Mouse (Mus musculus): Measurements from ENCODE around the gene Tuft1.
A peak's percentile ranks its signal among the peaks of the same experiment; 100 is the strongest.

Tuft1 gene

DNA sequence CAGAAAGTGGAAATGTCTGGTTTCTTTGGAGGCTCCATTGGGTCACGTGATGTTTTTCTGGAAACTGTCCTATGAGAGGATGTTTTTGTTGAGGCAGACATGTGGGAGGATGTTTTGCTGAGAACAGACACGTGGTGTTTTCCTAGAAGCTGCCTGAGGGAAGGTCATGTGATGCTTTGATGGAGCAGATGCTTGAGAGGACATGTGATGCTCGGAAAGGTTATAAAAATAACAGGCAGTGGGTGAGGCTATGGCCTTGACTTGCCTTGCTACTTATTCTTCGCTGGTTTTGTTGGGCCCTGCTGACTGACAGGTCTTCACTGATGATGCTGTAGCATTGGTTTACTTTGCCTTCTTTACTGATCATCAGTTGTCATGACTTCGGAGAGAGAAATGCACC, 67.6 kb downstream of the Tuft1 start:
- DNase-seq, result no peak

DNA sequence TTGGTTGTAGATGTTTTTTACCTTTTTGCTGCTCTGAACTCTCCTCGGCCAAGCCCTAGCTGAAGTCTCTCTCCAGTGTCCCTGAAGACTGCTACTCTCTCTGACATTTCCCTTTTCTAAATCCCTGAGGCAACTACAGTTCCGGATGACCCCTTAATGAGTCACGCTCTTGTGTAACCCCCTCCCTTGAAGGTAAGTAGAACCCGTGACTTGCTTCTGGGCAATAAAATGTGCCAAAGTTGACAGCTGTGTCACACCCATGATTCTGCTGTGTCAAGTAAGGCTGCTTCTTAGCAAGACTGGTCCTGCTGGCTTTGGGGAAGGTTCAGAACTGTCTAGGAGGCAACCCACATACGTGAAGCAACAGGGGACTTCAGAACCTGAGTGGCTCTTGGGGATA, 70.7 kb downstream of the Tuft1 start:
- no peak for DNase-seq

DNA sequence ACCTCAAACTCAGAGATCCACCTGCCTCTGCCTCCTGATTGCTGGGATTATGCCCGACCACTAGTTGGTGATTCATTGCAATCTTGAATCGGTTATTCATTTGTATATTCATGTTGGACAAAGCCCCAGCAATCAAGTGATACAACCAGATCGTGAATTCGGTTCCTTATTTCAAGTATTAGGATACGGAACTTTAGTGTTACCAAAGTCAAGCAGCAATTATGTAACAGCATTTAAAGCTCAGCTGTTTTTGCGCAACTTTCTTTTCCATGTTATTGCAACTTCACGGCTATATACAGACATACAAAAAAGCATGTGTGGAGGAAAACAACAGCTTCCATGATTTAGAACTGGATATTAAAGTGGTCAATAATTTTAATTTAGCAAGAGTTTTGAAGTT, 75.7 kb downstream of the Tuft1 start:
- DNase-seq, result no peak

DNA sequence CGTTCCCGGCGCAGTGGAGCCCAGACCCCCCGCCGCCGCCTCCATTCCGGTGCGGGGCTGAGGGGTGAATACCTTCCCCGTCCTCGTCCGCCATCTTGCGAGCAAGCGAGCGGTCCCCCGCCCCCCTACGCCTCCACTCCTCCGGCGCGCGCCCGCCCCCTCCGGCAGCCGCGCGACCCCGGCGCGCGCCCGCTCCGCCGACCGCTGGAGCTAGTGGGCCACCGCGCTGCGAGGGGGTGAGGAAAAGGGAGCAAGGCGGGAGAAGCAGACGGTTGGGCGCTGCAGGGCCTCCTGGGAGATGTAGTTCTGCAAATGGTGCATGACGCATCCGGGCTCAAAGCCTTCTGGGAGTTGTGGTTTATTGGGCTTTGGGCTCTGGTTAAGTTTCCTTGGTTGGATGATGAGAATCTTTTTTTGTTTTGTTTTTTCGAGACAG, 76.2 kb downstream of the Tuft1 start, which contains the start of gene Snx27:
Gene Snx27 (minus strand): TSS at position 261 of the 436 bp plus-strand sequence.
- DNase-seq, result peak; percentile 90

DNA sequence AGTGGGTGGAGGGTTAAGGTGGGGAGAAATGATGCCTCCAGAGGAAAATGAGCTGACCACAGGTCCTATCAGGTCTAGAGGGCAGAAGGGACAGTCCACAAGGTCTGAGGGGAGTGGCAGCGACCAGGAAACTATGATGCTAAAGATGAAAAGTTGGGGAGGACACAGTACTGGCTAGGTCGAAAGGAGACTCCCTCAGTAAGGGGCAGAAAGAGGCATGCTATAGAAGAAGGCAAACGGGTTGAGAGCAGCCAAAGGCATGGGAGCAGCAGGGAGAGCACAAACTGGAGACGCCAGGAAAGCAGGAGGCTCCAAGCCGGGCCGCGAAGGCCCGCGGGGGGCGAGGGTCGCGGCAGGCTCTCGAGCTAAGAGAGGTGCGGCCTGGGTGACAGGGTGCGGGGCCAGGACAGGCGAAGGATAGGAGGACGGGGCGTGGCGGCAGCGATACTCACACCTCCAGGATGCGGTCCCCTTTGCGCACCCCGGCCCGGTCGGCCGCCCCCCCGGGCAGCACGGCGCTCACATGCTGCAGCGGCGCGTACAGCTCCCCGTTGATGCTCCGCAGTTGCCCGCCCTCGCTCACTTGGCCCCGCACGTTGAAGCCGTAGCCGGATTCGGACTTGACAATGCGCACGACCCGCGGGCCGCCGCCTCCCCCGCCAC, 76.7 kb downstream of the Tuft1 start:
- no peak for DNase-seq

DNA sequence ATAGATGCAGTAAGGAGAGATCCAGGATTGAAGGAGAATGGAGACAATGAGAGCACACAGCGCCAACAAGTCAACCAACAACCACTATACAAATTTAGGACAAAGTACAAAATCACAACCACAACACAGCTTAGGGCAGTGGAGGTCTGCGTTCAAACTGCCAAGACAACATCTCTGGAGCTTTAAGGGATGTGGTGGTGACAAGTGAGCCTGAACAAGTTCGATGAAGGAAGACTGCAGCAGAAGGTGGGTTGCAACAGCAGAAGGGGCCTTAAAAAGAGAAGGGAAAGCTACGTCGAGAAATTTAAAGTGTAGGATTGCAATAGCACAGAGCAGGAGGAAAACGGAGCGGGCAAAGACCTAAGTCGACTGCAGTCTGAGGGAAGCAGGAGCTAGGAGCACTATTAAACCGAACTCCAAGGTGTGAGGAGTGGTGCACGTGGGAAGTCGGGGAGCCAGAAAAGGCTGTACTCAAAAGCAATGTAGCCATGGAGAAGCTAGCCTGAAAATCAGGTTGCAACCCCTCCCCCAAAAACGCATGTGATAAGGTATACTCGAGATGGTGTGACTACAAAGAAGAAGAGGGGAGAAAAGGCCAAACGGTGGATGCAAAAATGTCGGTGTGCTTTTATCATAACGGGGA, 77.4 kb downstream of the Tuft1 start:
- DNase-seq, result peak; percentile 21

DNA sequence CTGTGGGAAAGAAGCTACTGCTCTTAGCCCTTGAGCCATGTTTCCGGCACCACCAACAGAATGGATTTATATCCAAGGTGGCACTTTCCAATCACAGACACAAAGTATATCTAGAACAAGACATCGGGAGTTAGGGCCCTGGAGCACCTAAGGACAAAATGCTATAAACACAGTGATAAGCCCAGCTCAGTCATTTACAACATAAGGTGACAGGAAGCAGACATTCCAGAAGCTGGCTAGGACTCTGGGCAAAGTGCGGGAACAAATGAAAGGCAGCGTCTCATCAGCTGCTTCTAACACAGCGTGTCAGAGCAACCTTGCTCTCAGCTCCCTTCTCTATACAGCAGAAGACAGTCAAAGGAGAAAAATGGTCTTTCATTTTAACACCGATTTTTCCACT, 84.2 kb downstream of the Tuft1 start:
- no peak for DNase-seq

DNA sequence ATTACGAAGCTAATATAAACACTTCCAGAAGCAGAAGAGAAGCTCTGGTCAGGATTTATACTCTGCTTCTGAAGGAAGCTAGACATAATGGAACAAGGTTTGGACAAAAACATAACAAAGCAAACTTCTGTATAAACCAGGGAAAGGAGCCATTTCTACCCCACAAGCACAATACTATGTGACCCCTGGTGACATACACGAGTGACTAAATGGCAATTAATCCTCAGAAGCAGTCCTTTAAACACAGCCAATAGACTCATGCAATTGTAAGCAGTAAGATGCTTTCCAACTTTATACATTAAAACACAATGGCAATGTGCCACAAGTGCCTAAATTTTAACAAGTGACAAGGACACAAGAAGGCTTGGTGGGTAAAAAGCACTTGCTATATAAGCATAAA, 91.4 kb downstream of the Tuft1 start:
- no peak for DNase-seq

DNA sequence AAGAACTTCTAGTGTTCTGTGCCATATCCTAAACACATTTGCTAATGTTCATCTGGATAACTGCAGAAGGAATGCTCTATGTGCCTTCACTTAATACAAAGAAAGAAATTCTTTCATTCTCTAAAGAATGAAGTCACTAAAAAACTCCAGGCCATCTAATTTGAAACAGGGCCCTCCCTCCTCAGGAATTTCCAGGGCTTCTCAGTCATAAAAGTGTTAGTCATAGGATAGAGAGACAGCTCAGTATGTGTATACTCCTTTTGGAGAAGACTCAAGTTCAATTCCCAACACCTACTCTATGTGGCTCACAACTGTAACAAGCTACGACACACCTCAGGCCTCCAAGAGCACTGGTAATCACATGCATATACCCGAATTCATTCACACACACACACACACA, 93.1 kb downstream of the Tuft1 start:
- DNase-seq, result no peak

DNA sequence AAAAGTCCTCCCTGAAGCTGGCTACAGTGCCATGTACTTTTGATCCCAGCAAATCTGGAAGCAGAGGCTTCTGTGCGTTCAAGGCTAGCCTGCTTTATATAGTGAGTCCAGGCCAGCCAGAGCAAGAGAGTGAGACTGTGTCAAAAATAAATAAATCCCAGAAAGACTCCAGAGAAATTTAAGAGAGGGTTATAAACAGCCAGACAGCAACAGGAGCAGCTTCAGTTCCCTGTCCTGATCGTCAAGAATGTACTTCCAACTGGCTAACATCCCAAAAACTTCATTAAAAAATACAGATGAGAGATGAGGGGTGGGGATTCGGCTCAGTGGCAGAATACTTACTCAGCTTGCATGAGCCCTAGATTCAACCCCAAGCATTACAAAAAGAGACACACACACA, 93.5 kb downstream of the Tuft1 start:
- DNase-seq, result no peak

DNA sequence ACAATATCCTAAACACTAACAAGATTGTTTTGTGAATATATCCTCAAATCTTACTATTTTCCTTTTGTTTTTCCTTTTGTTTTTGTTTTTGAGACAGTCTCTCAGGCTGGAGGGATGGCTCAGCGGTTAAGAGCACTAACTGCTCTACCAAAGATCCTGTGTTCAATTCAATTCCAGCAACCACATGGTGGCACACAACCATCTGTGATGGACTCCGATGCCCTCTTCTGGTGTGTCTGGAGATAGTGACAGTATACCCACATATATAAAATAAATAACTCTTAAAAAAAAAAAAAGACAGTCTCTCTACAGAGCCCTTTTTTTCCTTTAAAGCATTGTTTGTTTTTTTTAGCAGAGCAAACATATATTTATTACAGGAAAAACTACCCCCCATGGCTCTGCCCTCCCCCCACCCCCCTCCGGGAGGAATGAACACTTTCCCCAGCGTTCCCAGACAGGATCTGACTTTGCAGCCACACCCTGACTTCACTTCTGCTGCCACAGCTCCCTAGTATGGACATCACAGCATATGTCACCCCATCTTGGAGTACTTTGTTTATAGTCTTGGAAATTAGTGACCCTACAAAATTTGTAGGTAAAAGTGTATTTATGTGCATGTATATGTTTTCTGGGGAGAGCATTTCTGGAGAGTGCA, 94.2 kb downstream of the Tuft1 start:
- no peak for DNase-seq

DNA sequence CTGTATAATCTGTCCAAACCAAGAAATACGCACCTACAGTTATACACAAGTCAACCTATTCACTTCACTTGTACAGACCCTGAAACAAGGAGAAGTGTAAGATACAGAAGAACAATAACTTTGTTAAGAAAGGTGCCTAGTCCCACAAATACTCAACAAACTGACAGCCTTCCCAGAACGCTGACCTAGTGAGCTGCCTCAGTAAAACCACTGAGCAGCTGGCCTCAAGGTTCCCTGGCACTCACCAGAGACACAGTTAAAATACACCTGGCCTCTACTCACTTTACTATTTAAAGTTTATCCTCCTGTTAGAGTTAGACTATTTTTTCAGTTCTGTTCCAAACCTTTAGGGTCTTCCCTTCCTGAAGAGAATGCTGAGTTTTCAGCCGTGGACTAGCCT, 95.5 kb downstream of the Tuft1 start:
- no peak for DNase-seq

All from kidney, adult 11 months (tissue).